Mouse (Mus musculus) gastrocnemius, adult 8-10 months (tissue): ENCODE data around the gene Galnt2. TPM values are rescaled to one million over a fixed set of nuclear protein-coding genes. Genes with fewer than 3 reads are reported as not detected.
A peak's percentile ranks its signal among the peaks of the same experiment; 100 is the strongest.

Experiments used
- DNase-seq, 2 experiments: peaks; one replicate each; pipeline ENCODE4 v3.0.0; 2022; ENCODE audit warnings: low spot score in 2 of 2
- total RNA-seq, 4 experiments: library from RNA; stranded (reverse); gene quantifications; 2 replicates each; pipeline ENCODE4 v1.2.4; 2022

Gene Galnt2
- total RNA-seq, 4 experiments from 2014 or later = 43.1 to 54.1 (median 49.5) TPM

- DNase-seq = no peak
Observed at GRCm38 (mm10) chr8:124234496-124234895, 3.3 kb downstream of the Galnt2 start.

GRCm38 (mm10) chr8:124235536-124235935 lies 4.3 kb downstream of the Galnt2 start:
- no peak for DNase-seq

GRCm38 (mm10) chr8:124239350-124239749 lies 8.2 kb downstream of the Galnt2 start:
- no peak for DNase-seq

GRCm38 (mm10) chr8:124240932-124241331 lies 9.7 kb downstream of the Galnt2 start:
- no peak for DNase-seq

GRCm38 (mm10) chr8:124242208-124242607 lies 11.0 kb downstream of the Galnt2 start:
- no peak for DNase-seq

GRCm38 (mm10) chr8:124242913-124243312 lies 11.7 kb downstream of the Galnt2 start:
- no peak for DNase-seq

GRCm38 (mm10) chr8:124247581-124247980 lies 16.4 kb downstream of the Galnt2 start:
- no peak for DNase-seq

- no peak for DNase-seq
Observed at GRCm38 (mm10) chr8:124248688-124249087, 17.5 kb downstream of the Galnt2 start.

GRCm38 (mm10) chr8:124250255-124250654 lies 19.1 kb downstream of the Galnt2 start:
- DNase-seq = no peak

GRCm38 (mm10) chr8:124250785-124251184 lies 19.6 kb downstream of the Galnt2 start:
- no peak for DNase-seq

- no peak for DNase-seq
Observed at GRCm38 (mm10) chr8:124252533-124252950, 21.4 kb downstream of the Galnt2 start.

GRCm38 (mm10) chr8:124253939-124254338 lies 22.7 kb downstream of the Galnt2 start:
- no peak for DNase-seq

- no peak for DNase-seq
Observed at GRCm38 (mm10) chr8:124256841-124257240, 25.6 kb downstream of the Galnt2 start.

GRCm38 (mm10) chr8:124257363-124257762 lies 26.2 kb downstream of the Galnt2 start:
- peak; percentile 38 to 58 for DNase-seq

- no peak for DNase-seq
Observed at GRCm38 (mm10) chr8:124259146-124259545, 28.0 kb downstream of the Galnt2 start.

- DNase-seq = no peak
Observed at GRCm38 (mm10) chr8:124259925-124260324, 28.7 kb downstream of the Galnt2 start.

- no peak for DNase-seq
Observed at GRCm38 (mm10) chr8:124260371-124260770, 29.2 kb downstream of the Galnt2 start.

GRCm38 (mm10) chr8:124263058-124263457 lies 31.9 kb downstream of the Galnt2 start:
- no peak for DNase-seq

- DNase-seq = no peak
Observed at GRCm38 (mm10) chr8:124264032-124264431, 32.8 kb downstream of the Galnt2 start.

- DNase-seq = no peak
Observed at GRCm38 (mm10) chr8:124264671-124265070, 33.5 kb downstream of the Galnt2 start.

GRCm38 (mm10) chr8:124265130-124265529 lies 33.9 kb downstream of the Galnt2 start:
- DNase-seq = no peak

GRCm38 (mm10) chr8:124265798-124266197 lies 34.6 kb downstream of the Galnt2 start:
- peak; percentile 36 to 53 for DNase-seq

GRCm38 (mm10) chr8:124267206-124267605 lies 36.0 kb downstream of the Galnt2 start:
- no peak for DNase-seq

GRCm38 (mm10) chr8:124270504-124270903 lies 39.3 kb downstream of the Galnt2 start:
- DNase-seq = no peak
